Mouse (Mus musculus) liver, postnatal 0 days (tissue): Measurements from ENCODE around the gene Tigd4. TPM values are rescaled to one million over a fixed set of nuclear protein-coding genes. Genes with fewer than 3 reads are reported as not detected.
A peak's percentile ranks its signal among the peaks of the same experiment; 100 is the strongest.

Source experiments
- ATAC-seq: fragments of 200-750 bp; cut with Nextera tagmentation; 2 replicates; pipeline ENCODE4 v1.8.0; 2017; ENCODE audit warnings: mild to moderate bottlenecking, moderate library complexity
- DNase-seq: peaks from one replicate; pipeline ENCODE4 v3.0.0-alpha.2; 2016
- H3K27ac ChIP-seq: fragments of 300-500 bp; sonication (generic); 2 replicates; pipeline ENCODE4 v1.5.1; 2014; ENCODE audit warnings: antibody characterized with exemption, moderate library complexity, mild to moderate bottlenecking, low read depth
- H3K27me3 ChIP-seq: fragments of 300-500 bp; sonication (generic); 2 replicates; pipeline ENCODE4 v1.6.1; 2014; ENCODE audit warnings: low read length, control low read depth, mixed read lengths; ENCODE audit not compliant: insufficient read depth
- H3K36me3 ChIP-seq: fragments of 300-500 bp; sonication (generic); replicated peaks from 2 replicates; pipeline ENCODE4 v1.6.1; 2014; ENCODE audit warnings: mild to moderate bottlenecking, control low read depth, low read length, moderate library complexity, mixed read lengths; ENCODE audit not compliant: insufficient read depth
- H3K4me1 ChIP-seq: fragments of 300-500 bp; sonication (generic); 2 replicates; pipeline ENCODE4 v1.6.1; 2014; ENCODE audit warnings: antibody characterized with exemption, mild to moderate bottlenecking, control low read depth; ENCODE audit not compliant: insufficient read depth
- H3K4me2 ChIP-seq: fragments of 300-500 bp; sonication (generic); 2 replicates; pipeline ENCODE4 v1.6.1; 2014; ENCODE audit warnings: low read depth, mild to moderate bottlenecking, low read length, moderate library complexity, mixed read lengths
- H3K4me3 ChIP-seq: fragments of 300-500 bp; sonication (generic); 2 replicates; pipeline ENCODE4 v1.5.1; 2014; ENCODE audit warnings: low read depth, low read length
- H3K9ac ChIP-seq: fragments of 300-500 bp; sonication (generic); replicated peaks from 2 replicates; pipeline ENCODE4 v1.6.1; 2014; ENCODE audit warnings: mild to moderate bottlenecking, moderate library complexity
- H3K9me3 ChIP-seq: fragments of 300-500 bp; sonication (generic); 2 replicates; pipeline ENCODE4 v1.6.1; 2016; ENCODE audit warnings: mild to moderate bottlenecking, control low read depth, low read length, mixed read lengths
- CTCF ChIP-seq: sonication (generic); IDR thresholded peaks from 2 replicates; pipeline ENCODE4 v1.5.1; 2016; ENCODE audit warnings: antibody characterized with exemption, low read depth
- EP300 ChIP-seq: IDR thresholded peaks from 2 replicates; pipeline ENCODE4 v1.6.1; 2016; ENCODE audit warnings: antibody characterized with exemption, low read depth, mild to moderate bottlenecking
- WGBS: fragments of 180-500 bp; shearing (Covaris S2); extraction: QIAGEN DNeasy Blood & Tissue Kit; methylation state at CpG from one replicate; pipeline ENCODE4 v1.1.7; 2014; ENCODE audit not compliant: insufficient replicate concordance; 5-methylcytosine and 5-hydroxymethylcytosine counted together
- polyA plus RNA-seq: library from polyadenylated mRNA; unstranded; fragments of >200 nt; fragmentation: Nextera tagmentation; extraction: Ambion mirVana; gene quantifications from 2 replicates; pipeline ENCODE4 v1.2.1, GENCODE M21; 2015

The Tigd4 gene
- polyA plus RNA-seq, 1 experiment from 2014 or later, result not detected

DNA sequence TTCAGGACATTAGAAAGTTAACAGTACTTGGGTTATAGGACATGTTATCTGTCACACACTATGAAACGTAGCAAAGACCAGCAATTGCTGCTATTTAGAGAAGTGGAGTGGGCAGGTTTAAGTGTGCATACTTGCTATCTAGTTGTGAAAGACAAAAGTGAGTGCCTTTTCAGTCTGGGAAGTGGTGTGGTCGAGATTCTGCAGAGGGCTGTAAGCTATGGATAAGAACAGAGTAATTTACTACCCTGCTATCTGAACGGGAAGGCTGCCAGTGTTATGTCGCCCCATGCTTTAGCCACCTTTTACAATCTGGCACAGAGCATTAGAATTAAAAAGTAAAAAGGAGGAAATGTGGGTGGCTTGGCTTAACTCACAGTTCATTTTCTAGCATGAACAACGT is 6.6 kb upstream of the Tigd4 start:
- Histone ChIP-seq H3K4me2 (no peak overlapping the region), H3K4me1 (peaks cover 7% of the 10 kb centered on the region), H3K36me3 (no peaks in the 10 kb centered on the region), H3K9ac (no peak overlapping the region), H3K27me3 (no peaks in the 10 kb centered on the region), H3K4me3 (no peak overlapping the region), H3K9me3 (no peaks in the 10 kb centered on the region), H3K27ac (no peak overlapping the region)
- no peak for ATAC-seq
- TF ChIP-seq CTCF, result no peak
- peak; percentile 34; the same call in 1 of the 2 replicates for TF ChIP-seq EP300
- WGBS, result 18% methylated on average over 5 of the region's 5 CpGs
- DNase-seq, result no peak

DNA sequence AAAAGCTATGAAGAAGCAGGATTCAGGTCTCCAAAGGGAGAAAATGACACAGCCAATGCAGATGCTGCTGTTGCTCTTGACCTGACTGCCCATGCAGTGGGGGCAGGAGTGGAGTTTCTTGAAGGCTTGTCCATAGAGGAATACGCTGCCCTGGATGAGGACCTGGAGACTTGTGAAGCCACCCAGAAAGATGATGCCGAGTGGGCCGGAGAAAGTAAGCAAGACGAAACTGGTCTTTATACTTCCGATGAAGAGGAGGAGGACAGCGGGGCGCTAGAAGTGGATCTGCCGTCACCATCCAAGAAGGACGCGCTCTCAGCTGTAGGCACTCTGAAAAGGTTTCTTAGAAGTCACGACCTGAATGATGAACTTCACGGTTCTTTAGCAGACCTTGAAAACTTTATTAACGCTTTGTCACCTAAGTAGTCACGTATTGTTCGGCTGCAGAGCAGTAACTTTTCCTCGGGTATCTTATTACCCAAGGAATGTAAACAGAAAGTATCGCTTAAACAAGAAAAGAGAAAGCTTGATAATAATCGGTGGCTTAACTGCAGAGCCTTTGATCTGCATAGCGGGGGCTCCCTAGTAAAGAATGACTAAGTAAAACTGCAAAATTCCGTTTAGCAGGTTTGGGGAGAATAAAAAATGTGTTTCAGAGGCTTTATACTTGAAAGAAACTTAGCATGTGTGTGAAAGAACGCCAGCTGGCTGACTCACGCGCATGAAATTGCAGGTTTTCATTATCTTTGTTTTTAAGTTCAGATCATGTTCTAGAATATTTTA is 1.7 kb downstream of the Tigd4 start:
- Histone ChIP-seq H3K4me1 (no peaks in the 10 kb centered on the region), H3K9ac (peak overlapping the region; percentile 27; the same call in 1 of the 2 replicates), H3K27me3 (peaks cover 5% of the 10 kb centered on the region; the same call in 1 of the 2 replicates), H3K4me2 (peak overlapping the region; percentile 72), H3K9me3 (no peaks in the 10 kb centered on the region), H3K27ac (no peak overlapping the region), H3K4me3 (peak overlapping the region; percentile 38), H3K36me3 (no peaks in the 10 kb centered on the region)
- no peak for ATAC-seq
- TF ChIP-seq EP300 (no peak), CTCF (no peak)
- no peak for DNase-seq
- 7% methylated on average over 23 of the region's 23 CpGs for WGBS

GRCm38 (mm10) chr3:84595677-84596234 is 2.4 kb downstream of the Tigd4 start:
- Histone ChIP-seq H3K4me3 (peak overlapping the region; percentile 38; the same call in 1 of the 2 replicates), H3K36me3 (no peaks in the 10 kb centered on the region), H3K4me2 (peak overlapping the region; percentile 72), H3K27ac (no peak overlapping the region), H3K9me3 (no peaks in the 10 kb centered on the region), H3K27me3 (peaks cover 5% of the 10 kb centered on the region; the same call in 1 of the 2 replicates), H3K4me1 (no peaks in the 10 kb centered on the region), H3K9ac (no peak overlapping the region)
- ATAC-seq (no peak), DNase-seq (no peak)
- 39% methylated on average over 5 of the region's 5 CpGs for WGBS
- TF ChIP-seq EP300 (no peak), CTCF (no peak)

DNA sequence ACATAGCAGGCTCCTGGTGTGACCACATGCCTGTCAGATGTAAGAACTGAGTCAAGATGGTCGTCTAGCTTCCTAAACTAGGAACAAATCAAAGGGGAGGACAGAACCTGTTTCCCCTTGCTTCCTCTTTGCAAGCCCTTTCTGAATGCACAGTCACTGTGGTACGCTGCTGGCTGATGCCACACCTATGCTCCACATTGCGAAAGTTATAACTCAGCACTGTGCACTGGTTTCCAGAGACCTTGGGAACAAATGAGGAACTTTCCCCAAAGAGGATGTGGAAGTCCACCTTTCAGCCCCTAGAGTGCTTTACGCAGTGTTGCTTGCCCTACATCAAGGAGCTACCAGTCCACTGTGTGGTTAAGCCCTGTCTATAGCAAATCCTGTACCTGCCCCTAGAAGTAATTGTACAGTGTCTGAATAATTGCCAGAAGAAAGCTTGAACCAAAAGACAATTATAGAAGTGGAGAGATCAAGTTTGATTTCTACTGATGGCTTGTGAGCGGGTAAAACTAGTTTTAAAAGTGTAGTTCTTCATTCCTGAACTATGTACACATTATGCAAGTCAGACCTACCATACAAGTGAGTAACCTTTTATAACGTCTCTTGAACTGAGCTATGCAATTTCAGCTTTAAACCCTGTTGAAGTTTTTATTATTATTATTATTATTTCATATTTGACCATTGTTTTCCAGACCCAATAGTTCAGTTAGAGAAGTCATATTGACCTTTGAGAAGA is 4.8 kb downstream of the Tigd4 start:
- TF ChIP-seq CTCF (no peak), EP300 (no peak)
- 42% methylated on average over 6 of the region's 6 CpGs for WGBS
- peak; percentile 36 for DNase-seq

DNA sequence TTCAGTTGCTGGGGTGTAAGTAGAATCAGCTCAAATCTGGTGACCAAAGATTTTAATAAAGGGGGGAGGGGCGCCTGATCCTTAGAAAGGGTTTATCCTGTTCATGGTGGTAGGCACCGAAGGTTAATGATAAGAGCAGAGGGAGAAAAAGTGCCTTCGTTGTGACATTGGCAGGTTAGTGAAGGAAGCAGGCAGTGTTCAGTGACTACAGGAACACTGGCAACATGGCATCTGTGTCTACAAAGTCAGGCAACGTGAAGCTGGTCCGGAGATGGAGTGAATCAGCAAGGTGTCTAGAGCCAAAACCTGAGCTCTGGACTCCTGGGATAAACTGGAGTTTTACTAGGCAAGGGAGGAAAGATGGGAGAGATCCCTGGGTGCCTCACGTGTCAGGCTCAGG is 5.4 kb downstream of the Tigd4 start:
- Histone ChIP-seq H3K4me1 (no peaks in the 10 kb centered on the region), H3K4me2 (no peak overlapping the region), H3K9me3 (no peaks in the 10 kb centered on the region), H3K27ac (no peak overlapping the region), H3K4me3 (no peak overlapping the region), H3K36me3 (no peaks in the 10 kb centered on the region), H3K27me3 (peaks cover 5% of the 10 kb centered on the region; the same call in 1 of the 2 replicates), H3K9ac (no peak overlapping the region)
- no peak for DNase-seq
- no peak for ATAC-seq
- no peak for TF ChIP-seq CTCF
- TF ChIP-seq EP300, result no peak
- 65% methylated on average over 6 of the region's 6 CpGs for WGBS

More for the DNA sequence above, 4.8 kb downstream of the Tigd4 start:
- ATAC-seq, result peak; percentile 56
- Histone ChIP-seq H3K9me3 (no peaks in the 10 kb centered on the region), H3K27ac (no peak overlapping the region), H3K27me3 (peaks cover 5% of the 10 kb centered on the region; the same call in 1 of the 2 replicates), H3K9ac (no peak overlapping the region), H3K4me1 (no peaks in the 10 kb centered on the region), H3K36me3 (no peaks in the 10 kb centered on the region), H3K4me3 (no peak overlapping the region), H3K4me2 (no peak overlapping the region)
